Mouse (Mus musculus) natural killer cell, adult 2 months (primary cell): ENCODE data around the gene Zbtb8os.

Experiments
- DNase-seq, 2 experiments: peaks; one replicate each; pipeline ENCODE4 v3.0.0; 2022; ENCODE audit warnings: low spot score in 2 of 2

Zbtb8os gene

DNA sequence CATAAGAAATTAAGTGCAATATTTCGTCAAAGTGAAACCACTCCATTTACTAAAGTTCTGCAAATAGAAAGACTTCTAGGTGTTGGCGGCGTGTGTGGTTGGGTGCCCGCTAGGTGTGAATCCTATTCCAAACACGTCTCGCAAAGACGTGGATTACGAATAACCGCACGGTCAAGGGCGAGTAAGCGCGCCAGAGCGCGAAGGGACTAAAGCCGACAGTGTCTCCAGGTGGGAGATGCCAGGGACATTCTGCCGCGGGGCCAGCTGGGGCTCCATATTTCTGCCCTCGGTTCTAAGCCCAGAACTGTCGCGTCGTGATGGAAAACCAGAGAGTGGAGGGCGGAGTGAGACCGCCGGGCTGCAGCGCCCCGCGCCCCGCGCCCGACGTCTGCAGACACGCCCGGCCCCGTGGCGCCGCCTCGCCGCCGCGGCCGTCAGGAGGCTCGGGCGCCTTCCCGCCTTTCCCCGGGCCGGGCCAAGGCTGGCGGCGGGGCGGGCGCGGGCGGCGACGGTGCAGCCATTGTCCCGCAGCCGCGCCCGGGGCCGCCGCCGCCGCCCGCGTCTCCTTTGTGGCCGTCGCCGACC is 41.6 kb downstream of the Zbtb8os start:
- peak; percentile 47 to 61 for DNase-seq

DNA sequence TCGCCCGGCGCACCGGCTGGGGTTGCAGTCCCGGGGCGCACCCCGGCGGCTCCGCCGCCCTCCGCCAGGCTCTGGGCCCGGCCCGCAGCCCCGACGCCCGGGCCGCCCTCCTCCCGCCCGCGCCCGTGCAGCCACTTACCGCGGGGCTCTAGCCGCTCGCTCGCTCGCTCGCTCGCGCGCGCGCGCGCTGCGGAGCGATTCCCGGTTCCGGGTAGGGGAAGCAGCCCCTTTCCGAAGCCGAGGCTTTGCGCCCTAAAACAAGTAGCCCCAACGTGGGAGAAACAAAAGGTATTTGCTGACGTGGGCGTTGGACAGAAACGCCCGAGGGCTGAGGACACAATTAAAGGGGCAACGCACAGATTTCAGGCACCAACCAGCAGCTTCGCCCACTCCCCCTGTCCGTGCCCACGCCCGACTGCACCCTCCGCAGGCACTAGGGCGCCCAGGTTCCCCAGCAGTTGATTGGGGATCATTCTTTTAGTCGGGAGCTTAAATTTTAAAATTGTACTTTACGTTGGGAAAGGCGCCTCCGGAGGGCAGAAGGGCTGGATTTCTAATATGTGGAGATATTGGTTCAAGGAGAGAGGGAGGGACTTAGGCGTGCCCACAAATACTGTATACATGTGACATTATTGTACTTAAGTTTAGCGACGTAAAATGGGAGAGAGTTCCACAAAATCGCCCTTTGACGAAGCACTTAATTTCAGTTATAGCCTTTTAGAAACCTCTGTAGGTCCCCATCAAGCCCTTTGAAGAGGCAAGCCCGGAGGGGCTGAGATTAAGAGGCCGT is 42.3 kb downstream of the Zbtb8os start, which contains the start of gene Zbtb8a:
Gene Zbtb8a, minus strand, starts transcription at position 516 of the 790 bp plus-strand sequence.
- peak; percentile 8 to 12 for DNase-seq

DNA sequence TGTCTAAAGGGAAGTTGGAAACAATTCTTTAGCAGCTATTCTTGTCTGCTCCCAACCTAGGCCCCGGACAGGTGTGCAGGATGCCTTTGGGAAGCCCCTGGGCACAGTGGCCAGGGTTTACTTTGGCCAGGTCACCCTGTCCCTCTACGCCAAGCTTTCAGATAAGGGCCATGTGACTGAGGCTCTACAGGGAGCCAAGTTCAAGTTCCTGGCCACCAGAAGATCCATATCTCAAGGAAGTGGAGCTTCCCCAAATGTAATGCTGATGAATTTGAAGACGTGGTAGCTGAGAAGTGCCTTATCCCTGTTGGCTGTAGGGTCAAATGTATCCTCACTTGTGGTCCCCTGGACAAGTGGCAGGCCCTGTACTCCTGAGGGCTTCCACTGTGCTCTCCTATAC is 44.3 kb downstream of the Zbtb8os start:
- no peak for DNase-seq

DNA sequence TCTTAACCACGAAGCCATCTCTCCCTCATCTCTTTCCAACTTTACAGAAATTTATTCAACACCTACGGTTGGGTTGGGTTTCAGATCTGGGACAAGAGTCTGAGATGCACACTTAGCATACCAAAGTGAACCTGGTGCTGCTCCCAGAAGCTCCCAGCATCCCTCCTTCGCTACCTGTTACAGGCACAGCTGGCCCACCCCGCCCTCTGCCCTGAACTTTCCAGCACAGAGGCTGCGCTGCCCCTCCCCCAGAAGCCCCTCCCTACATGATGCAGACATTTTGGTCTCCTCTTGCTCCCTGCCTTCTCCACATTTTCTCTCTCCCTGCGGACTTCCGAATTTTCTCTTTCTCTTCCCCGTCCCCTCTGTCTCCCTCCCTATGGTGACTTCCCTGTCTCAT is 45.7 kb downstream of the Zbtb8os start:
- DNase-seq, result no peak

DNA sequence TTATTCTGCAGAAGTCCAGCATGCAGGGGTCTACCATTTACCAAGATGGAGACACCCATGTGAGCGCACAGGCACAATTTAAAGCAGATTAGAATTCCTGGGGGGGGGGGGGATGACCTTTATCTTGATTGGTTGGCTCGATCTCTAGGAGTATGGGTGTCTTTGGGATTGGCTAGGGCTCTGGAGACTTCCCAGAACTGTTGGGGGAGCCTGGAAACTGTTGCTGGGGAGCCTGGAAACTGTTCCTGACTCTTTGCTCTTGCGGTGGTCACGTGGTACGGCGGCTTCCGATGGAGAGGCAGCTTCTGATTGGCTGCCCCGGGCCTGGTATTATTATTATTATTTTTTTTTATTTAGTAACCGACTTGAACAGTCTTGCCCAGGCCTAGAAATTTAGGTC is 46.5 kb downstream of the Zbtb8os start:
- DNase-seq, result no peak

DNA sequence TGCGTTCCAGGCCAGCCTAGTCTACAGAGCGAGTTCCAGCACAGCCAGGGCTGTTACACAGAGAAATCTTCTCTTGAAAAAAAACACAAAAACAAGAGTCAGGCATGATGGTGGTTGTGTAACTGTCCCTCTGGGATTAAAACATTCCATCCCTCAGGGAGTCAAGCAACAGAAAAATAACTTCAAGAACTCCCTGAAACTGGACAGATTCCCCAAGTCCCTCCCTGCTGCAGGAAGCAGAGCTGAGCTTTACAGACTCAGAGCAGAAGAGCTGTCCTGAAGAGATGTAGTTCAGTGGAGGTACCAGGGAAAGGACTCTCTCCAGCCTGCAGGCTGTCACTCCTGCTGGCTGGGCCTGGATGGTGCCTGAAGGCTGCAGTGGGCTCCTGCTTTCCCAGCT is 47.0 kb downstream of the Zbtb8os start:
- DNase-seq, result no peak

DNA sequence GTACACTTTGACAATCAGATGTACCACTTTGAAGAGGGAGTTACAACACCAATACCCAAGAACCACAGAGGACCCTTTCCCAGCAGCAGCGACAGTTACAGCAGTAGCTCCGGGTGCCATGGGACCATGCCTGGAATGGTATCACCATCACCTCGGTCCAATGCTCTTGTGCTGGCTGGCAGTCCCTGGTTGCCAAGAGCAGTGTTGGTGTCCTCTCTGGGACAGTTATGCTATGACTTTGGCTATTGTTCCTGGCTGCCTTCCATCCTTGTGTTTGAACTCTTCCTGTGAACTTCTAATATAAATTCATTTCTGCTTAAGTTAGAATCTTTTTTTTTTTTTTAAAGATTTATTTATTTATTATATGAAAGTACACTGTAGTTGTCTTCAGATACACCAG is 48.1 kb downstream of the Zbtb8os start:
- no peak for DNase-seq

DNA sequence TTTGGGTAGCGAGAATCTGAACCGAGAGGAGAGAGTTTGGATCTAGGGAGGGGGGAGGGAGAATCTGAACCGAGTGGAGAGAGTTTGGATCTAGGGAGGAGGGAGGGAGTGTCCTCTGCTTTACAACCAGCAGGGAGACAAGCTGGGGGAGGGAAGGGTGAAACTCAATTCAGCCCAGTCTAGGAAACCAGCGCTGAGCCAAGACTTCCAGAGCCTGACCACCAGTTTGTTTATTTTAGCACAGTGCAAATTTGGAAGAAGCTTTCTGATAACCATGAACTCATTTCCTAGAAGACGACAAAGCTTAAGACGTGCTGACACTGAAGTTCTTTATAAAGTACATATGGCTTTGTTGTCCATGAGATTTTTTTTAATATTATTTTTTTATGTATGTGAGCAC is 48.9 kb downstream of the Zbtb8os start:
- no peak for DNase-seq

DNA sequence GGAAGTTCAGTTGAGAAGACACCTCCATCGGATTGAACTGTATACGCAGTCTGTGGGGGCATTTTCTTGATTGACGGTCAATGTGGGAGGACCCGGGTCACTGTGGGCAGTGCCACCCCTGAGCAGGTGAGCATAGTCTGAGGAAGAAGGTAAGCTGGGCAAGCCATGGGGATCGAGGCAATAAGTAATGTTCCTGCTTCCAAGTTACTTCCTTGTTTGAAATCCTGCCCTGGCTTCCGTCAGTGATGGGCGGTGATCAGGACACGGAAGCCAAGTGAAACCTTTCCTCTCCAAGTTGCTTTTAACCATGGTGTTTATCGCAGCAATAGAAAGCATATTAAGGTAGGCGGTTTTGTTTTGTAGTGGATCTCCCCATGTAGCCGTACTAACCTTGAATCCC is 50.2 kb downstream of the Zbtb8os start:
- no peak for DNase-seq

DNA sequence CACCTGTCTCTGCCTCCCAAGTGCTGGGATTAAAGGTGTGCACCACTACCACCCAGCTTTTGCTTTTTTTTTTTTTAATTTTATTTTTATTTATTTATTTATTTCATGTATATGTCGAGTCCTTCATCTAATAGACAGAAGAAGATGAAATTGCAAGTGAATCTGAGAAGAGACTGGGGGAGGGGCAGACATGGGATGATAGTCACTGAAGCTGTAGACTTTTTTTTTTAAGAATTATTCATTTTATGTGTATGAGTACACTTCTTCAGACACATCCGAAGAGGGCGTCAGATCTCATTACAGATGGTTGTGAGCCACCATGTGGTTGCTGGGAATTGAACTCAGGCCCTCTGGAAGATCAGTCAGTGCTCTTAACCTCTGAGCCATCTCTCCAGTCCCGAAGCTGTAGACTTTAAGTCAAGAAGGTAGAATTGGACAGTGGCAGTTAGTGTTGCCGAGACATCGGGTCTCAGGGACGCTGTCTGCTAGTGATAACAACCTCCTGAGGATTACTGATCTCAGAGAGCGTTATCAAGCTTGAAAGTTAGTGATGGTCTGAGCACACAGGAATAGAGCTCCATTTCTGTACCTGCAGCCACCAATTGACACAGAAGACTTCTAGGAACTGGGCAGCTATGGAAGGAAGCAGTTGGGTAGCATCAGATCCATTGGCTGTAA is 50.9 kb downstream of the Zbtb8os start:
- no peak for DNase-seq

DNA sequence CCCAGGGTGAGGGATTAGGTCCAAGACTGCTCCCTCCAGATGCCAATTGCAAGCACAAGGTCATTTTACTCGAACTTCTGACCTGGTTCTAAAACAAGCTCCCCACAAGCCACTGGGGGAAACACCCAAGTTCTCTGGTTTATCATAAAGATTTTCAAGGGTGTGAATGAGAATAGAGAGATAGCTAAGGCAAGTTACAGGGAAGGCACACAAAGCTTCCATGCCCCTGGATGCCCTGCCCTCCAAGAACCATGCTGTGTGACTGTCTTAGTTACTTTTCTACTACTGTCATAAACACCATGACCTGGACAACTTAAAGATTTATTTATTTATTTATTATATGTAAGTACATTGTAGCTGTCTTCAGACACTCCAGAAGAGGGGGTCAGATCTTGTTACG is 51.5 kb downstream of the Zbtb8os start:
- DNase-seq, result no peak

DNA sequence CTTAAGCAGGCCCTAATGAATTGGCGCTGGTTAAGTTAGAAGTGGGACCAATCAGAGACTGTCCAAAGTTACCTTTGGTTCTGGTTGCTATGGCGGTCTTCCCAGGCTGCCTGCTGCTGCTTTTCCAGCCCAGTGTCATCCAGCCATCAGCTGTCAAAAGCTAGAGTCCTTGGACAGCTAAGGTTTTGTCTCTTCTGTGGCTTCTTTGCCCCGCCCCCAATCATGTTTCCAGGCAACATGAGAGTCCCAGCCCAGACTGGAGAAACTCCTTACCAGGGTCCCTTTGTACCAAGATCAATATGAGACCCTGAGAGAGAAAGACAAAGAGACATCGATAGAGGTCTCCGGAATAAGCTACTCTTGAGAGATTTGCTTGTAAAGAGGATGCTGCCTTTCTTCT is 52.9 kb downstream of the Zbtb8os start:
- DNase-seq, result no peak

DNA sequence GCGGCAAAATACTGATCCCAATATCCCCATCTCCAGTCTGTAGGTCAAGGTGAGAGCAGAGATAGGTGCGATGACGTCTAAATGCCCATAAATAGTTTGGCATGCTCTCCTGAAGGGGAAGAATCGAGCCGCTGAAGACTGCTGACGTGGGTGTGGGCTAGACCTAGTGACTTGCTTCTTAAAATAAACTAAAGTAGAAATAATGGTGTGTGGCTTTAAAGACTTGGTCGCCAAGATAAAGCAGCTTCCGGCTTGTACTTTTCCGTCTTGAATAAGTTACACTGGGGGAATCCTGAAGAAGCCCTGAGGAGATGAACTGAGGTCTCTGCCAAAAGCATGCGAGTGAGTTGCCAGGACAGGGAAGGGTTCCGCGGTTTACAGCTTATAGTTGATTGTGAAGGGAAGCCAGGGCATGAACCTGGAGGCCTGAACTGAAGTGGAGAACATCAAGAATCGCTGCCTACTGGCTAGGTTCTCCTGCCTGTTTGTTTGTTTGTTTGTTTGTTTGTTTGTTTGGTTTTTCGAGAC is 54.8 kb downstream of the Zbtb8os start:
- DNase-seq, result no peak

DNA sequence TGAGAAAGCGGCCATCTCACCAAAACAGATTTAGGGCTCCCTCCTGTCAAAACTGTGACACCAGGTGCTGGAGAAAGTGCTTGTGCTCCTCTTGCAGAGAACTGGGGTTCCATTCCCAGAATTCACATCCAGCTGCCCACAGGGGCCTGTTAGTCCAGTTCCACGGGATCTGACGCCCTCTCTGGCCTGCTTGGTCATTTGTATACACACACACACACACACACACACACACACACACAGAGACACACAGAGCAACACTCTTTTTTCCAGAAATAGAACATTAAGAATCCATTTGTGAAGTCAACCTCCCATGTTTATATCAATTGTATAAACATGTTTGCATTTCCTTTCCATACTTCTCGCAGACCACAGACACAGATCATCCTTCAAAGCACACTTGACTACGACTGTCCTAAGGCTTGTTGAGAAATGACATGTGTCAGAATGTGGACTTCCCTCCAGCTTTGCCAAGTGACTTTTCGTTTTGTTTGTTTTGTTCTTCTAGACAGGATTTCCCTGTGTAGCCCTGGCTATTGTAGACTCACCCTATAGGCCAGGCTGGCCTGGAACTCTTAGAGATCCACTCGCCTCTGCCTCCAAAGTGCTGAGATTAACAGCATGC is 55.6 kb downstream of the Zbtb8os start:
- no peak for DNase-seq

DNA sequence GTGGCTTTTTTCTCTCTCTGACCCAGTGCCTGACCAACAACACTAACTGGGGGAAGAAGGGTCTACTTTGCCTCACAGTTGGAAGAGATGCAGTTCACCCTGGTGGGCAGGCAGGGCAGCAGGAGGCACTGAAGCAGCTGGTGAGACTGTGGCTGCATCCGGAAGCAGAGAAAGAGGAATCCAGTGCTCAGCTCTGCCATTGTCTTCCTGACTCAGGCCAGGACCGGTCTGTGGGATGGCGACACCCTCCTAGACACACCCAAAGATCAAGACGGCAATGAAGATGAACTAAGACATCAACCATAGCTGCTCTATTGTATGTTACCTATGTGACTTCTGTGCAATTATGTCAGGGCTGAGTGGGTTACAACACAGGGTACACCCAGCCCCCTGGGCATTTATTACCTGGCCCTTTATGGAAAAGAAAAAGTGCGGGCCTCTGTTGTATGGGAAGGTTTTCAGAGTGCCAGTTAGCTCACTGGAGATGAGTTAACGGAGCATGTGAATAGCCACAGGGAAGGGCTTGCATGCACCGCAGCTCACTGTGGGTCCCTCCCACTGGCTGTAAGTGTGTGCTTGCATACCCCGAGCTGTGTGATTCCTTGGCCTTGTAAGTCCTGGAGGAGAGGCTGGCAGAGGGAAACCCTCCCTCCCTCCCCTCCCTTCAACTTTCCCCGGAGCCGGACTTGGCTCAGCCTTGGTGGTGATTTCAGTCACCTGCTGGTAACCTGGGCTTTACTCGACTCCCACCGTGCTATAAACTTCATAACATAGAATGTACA is 58.8 kb downstream of the Zbtb8os start:
- no peak for DNase-seq

DNA sequence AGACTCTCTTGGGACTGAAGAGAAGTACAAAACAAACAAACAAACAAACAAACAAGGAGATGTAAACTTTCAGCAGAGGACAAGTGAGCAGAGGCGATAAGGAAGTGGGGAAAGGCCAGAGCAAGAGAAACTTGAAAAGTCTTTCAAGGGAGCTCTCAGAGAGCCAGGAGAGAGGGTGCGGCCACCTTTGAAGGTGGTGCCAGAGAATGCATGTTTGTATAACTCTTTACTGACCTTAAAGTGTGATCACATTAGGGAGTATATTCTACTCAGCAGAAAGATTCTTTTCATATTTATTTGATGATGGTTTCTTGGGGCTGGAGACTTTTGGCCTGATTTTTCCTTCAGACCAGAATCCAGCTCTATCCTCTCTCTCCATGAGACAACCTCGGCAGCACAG is 61.5 kb downstream of the Zbtb8os start:
- no peak for DNase-seq

DNA sequence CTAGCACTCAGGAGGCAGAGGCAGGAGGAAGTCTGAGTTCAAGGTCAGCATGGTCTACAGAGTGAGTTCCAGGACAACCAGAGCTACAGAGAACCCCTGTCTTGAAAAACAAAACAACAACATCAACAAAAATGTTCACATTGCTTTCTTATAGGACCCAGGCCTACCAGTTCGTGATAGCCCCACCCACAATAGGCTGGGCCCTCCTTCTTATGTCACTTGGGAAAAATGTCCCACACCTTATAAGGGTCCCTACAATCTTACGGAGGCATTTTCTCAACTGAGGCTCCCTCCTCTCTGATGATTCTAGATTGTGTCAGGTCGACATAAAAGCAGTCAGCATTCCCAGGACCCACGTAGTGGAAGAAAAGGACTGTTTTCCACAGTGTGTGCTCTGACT is 64.3 kb downstream of the Zbtb8os start:
- no peak for DNase-seq
